Mouse (Mus musculus) layer of hippocampus, adult 2 months (tissue): ENCODE measurements around the gene Cmtm7. TPM values are rescaled to one million over a fixed set of nuclear protein-coding genes. Genes with fewer than 3 reads are reported as not detected.

Source experiments
- DNase-seq, 2 experiments: peaks; one replicate each; pipeline ENCODE4 v3.0.0; 2022; ENCODE audit warnings: low spot score in 2 of 2
- H3K27ac ChIP-seq: fragments of 200-600 bp; 2 replicates; pipeline ENCODE4 v1.8.1; 2022
- H3K4me3 ChIP-seq: fragments of 200-600 bp; 2 replicates; pipeline ENCODE4 v1.8.1; 2022; ENCODE audit warnings: mild to moderate bottlenecking
- CTCF ChIP-seq: fragments of 200-600 bp; conservative IDR thresholded peaks from 2 replicates; pipeline ENCODE4 v1.8.1; 2022; ENCODE audit warnings: antibody characterized with exemption, mild to moderate bottlenecking, moderate library complexity
- total RNA-seq, 2 experiments: library from RNA; stranded (reverse); gene quantifications; 2 replicates each; pipeline ENCODE4 v1.2.3; 2021

Gene Cmtm7
- total RNA-seq, 2 experiments from 2014 or later = 4.3 to 4.8 TPM

DNA sequence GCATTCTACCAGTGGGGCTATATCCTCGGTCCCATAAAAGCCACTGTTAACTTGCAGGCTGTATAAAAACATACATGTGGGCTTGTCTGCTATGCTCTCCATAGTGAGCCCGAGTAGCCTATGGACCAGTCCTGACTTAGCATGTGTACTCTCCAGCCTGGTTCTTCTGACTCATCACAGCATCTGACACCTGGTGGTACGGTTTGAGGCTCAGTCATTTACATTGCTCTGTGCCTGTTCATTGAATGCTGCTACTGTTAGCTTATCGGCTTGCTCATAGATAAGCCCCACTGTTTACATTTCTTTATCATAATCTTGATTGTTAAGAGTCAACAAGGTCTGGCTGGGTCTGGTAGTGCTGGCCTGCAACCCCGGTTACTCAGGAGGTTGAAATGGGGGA lies 27.0 kb upstream of the Cmtm7 start:
- TF ChIP-seq CTCF = no peak
- DNase-seq = no peak
- Histone ChIP-seq H3K4me3 (no peak overlapping the region), H3K27ac (no peak overlapping the region)

DNA sequence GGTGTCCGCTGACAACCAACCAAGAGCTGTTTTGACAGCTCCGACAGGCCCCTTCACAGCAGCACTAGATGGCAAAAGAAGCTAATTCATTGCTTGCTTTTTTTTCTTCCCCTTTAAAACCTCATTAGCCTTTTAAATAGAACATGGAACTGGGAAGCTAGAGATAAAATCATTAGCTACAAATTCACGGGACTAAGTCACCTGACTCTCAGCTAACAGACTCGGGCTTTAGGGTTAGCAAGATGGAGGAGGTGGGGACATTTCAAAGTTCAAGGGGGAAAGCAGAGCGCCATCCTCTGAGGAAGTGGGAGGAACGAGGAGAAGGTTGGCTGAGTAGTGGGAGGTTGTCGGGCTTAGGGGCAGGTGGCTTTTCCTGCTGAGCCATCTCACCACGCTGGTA lies 25.6 kb upstream of the Cmtm7 start:
- no peak for DNase-seq
- no peak for TF ChIP-seq CTCF
- no peak overlapping the region for H3K4me3 ChIP-seq

DNA sequence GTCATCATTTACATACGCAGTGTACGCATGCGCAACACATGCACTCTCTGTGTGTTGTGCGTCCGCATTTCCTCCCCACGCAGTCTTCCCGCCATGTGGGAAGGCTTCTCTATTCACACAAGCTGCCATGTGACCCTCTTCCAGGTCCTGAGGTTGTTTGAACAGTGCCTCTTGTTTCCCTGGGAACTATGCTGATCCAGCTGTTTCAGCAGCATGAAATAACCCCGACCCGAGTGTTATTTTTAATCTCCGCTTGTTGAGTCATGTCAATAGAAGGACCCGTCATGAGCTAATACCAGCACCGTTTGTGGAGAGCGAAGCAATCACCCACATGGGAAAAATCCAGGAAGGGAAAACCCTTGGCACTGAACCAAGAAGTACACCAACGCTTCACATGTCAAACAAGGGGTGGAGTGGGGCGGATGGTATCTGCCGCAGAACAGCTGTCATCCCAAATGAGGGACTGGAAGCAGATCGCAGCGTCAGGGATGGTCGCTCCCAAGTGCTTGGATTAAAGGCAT lies 23.6 kb upstream of the Cmtm7 start:
- TF ChIP-seq CTCF = no peak
- no peak overlapping the region for H3K4me3 ChIP-seq
- peak; percentile 78 to 79 for DNase-seq
- H3K27ac ChIP-seq = no peak overlapping the region

More for the DNA sequence above, 25.6 kb upstream of the Cmtm7 start:
- H3K27ac ChIP-seq = no peak overlapping the region

- H3K27ac ChIP-seq = no peak overlapping the region
- no peak for TF ChIP-seq CTCF
- DNase-seq = no peak
Observed at GRCm38 (mm10) chr9:114802191-114802590, 20.5 kb upstream of the Cmtm7 start.

GRCm38 (mm10) chr9:114801301-114801700 lies 19.6 kb upstream of the Cmtm7 start:
- Histone ChIP-seq H3K4me3 (no peak overlapping the region), H3K27ac (no peak overlapping the region)
- TF ChIP-seq CTCF = no peak
- no peak for DNase-seq

More at GRCm38 (mm10) chr9:114802191-114802590, 20.5 kb upstream of the Cmtm7 start:
- no peak overlapping the region for H3K4me3 ChIP-seq

GRCm38 (mm10) chr9:114799498-114800107 lies 17.9 kb upstream of the Cmtm7 start:
- Histone ChIP-seq H3K27ac (no peak overlapping the region), H3K4me3 (no peak overlapping the region)
- DNase-seq = no peak
- TF ChIP-seq CTCF = no peak

- no peak overlapping the region for H3K27ac ChIP-seq
- DNase-seq = no peak
- H3K4me3 ChIP-seq = no peak overlapping the region
- no peak for TF ChIP-seq CTCF
Observed at GRCm38 (mm10) chr9:114798845-114799244, 17.2 kb upstream of the Cmtm7 start.

DNA sequence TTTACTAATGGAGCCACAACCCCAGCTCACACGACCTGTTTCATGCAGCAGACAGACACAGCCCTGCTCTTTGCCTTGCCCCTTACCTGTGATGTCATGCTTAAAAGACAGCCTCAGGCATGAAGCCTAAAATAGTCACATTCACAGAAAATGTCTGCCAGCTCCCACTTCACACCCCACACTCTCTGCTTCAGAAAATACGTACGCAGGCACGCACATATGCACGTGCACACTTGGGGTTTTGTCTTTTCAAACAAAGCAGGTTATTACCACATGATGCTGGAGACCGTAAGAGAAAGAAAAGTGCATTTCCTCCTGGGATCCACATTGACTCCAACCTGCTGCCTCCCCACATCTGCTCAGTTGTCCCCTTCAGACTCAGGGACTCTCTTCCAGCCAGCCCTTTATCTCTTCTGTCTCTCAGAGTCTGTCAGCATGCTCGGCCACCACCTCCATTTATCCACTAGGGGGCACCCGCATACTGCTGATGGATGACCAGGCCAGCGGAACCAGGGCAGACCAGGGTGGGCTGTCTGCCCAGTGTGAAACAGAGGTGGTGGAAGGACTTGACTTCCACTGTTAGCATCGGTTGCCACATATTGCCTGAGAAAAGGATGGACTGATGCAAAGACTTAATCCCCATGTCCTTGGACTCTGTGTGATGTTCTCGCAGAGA lies 15.8 kb upstream of the Cmtm7 start:
- TF ChIP-seq CTCF = peak; percentile 98
- peak; percentile 82 to 93 for DNase-seq
- H3K4me3 ChIP-seq = no peak overlapping the region

DNA sequence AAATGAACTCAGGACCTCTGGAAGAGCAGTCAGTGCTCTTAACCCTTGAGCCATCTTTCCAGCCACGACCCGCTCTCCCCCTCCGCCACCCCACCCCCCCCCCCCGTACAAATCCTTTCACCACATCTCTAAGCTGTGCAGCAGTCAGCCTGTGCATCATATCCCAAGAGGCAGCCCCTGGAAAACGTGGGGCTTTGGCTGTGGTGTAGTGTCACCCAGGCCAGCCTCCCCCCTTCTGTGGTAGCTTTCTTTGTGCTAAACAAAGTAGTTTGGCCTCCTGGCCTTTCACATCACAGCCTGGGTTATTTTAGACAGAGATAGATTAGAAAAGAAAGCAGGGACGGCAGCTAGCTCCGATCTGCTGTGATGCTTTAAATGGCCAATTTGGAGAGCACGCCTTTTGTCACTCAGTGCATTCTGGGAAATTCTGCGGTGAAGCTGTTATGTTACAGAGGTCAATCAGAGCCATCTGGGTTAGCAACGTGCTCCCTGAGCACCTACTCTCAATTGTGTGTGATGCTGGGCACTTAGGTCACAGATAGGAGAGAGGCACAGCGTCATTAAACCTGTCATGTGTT lies 14.9 kb upstream of the Cmtm7 start:
- no peak for DNase-seq
- H3K4me3 ChIP-seq = no peak overlapping the region
- no peak overlapping the region for H3K27ac ChIP-seq
- no peak for TF ChIP-seq CTCF

More for the DNA sequence above, 15.8 kb upstream of the Cmtm7 start:
- no peak overlapping the region for H3K27ac ChIP-seq

- DNase-seq = no peak
- no peak for TF ChIP-seq CTCF
- no peak overlapping the region for H3K27ac ChIP-seq
- no peak overlapping the region for H3K4me3 ChIP-seq
Observed at GRCm38 (mm10) chr9:114794491-114794890, 12.8 kb upstream of the Cmtm7 start.

DNA sequence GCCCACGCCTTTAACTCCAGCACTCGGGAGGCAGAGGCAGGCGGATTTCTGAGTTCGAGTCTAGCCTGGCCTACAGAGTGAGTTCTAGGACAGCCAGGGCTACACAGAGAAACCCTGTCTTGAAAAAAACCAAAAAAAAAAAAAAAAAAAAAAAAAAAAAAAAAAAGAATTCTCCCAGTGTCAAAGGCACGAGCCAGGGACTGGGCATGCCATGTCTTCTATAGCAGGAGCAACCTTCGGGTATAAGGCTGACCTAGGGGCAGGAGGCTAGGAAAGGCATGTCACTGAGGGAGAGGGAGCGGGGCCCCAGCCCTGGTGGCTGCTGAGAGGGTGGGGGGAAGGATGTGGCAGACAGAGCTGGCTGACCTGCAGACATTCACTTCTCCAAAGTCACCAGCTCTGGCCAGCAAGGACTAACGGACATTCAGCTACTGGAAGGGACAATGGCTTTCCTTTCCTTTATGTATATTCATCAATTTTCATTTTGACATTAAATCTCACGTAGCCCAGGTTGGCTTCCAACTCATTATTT lies 12.2 kb upstream of the Cmtm7 start:
- Histone ChIP-seq H3K27ac (no peak overlapping the region), H3K4me3 (no peak overlapping the region)
- DNase-seq = no peak
- TF ChIP-seq CTCF = no peak

- no peak overlapping the region for H3K4me3 ChIP-seq
- no peak for DNase-seq
- no peak overlapping the region; the same call in 1 of the 2 replicates for H3K27ac ChIP-seq
- no peak for TF ChIP-seq CTCF
Observed at GRCm38 (mm10) chr9:114789989-114790388, 8.3 kb upstream of the Cmtm7 start.

- DNase-seq = peak in 1 of 2 experiments; percentile 9
- no peak for TF ChIP-seq CTCF
- no peak overlapping the region; the same call in 1 of the 2 replicates for H3K27ac ChIP-seq
- no peak overlapping the region for H3K4me3 ChIP-seq
Observed at GRCm38 (mm10) chr9:114789557-114789956, 7.9 kb upstream of the Cmtm7 start.
